Mouse (Mus musculus): ENCODE measurements around the gene Hoxd11. TPM values are rescaled to one million over a fixed set of nuclear protein-coding genes. Genes with fewer than 3 reads are reported as not detected.
A peak's percentile ranks its signal among the peaks of the same experiment; 100 is the strongest.

Gene Hoxd11
- polyA plus RNA-seq, 1 experiment from 2014 or later: 59.6 TPM

- H3K4me3 ChIP-seq (ENCODE audit: low read depth, low read length): peak within 1 kb of the TSS; percentile 74
- peak within 1 kb of the TSS; percentile 86 for H3K4me2 ChIP-seq (ENCODE audit: low read depth, severe bottlenecking)
- H3K36me3 ChIP-seq (ENCODE audit: control insufficient read depth, insufficient read depth, low read length): no peaks in the 10 kb centered on the region
- under 1% methylated on average over 65 of the region's 65 CpGs for WGBS
- peak within 1 kb of the TSS; percentile 91 for H3K9ac ChIP-seq (ENCODE audit: low read length)
- ATAC-seq (ENCODE audit: insufficient number of reproducible peaks, low FRiP score, low TSS enrichment, low read depth): peak; percentile 32
- DNase-seq (ENCODE audit: low spot score): peak; percentile 84
- peaks cover 33% of the 10 kb centered on the region for H3K4me1 ChIP-seq (ENCODE audit: control insufficient read depth, insufficient read depth, low read length)
- peak within 1 kb of the TSS; percentile 88 for H3K27ac ChIP-seq (replicated peaks; ENCODE audit: low read depth, low read length)
- no peaks in the 10 kb centered on the region for H3K27me3 ChIP-seq (ENCODE audit: control insufficient read depth, insufficient read depth, low read length)
- H3K9me3 ChIP-seq (ENCODE audit: control insufficient read depth, low read length): no peaks in the 10 kb centered on the region
These were observed 32.6 kb downstream of the Hoxd11 start, which contains the start of the genes Hoxd3 and Hoxd4 for GRCm38 (mm10) chr2:74711721-74712621. Gene Hoxd3, plus strand, starts transcription at chr2:74711927. Gene Hoxd4, plus strand, starts transcription at chr2:74711929.

- no peak for ATAC-seq (ENCODE audit: insufficient number of reproducible peaks, low FRiP score, low TSS enrichment, low read depth)
- Histone ChIP-seq H3K4me1 (ENCODE audit: control insufficient read depth, insufficient read depth, low read length) (peaks cover 26% of the 10 kb centered on the region), H3K4me3 (ENCODE audit: low read depth, low read length) (peak overlapping the region; percentile 74), H3K9me3 (ENCODE audit: control insufficient read depth, low read length) (no peaks in the 10 kb centered on the region), H3K9ac (ENCODE audit: low read length) (peak overlapping the region; percentile 3; the same call in 1 of the 2 replicates), H3K27me3 (ENCODE audit: control insufficient read depth, insufficient read depth, low read length) (peaks cover 4% of the 10 kb centered on the region; the same call in 1 of the 2 replicates), H3K4me2 (ENCODE audit: low read depth, severe bottlenecking) (peak overlapping the region; percentile 86), H3K27ac (replicated peaks; ENCODE audit: low read depth, low read length) (no peak overlapping the region), H3K36me3 (ENCODE audit: control insufficient read depth, insufficient read depth, low read length) (no peaks in the 10 kb centered on the region)
- DNase-seq (ENCODE audit: low spot score): peak; percentile 52
- WGBS: 3% methylated on average over 19 of the region's 19 CpGs
These were observed 34.1 kb downstream of the Hoxd11 start for GRCm38 (mm10) chr2:74713239-74714150.

- Histone ChIP-seq H3K9me3 (ENCODE audit: control insufficient read depth, low read length) (no peaks in the 10 kb centered on the region), H3K4me2 (ENCODE audit: low read depth, severe bottlenecking) (peak overlapping the region; percentile 86), H3K27ac (replicated peaks; ENCODE audit: low read depth, low read length) (no peak overlapping the region), H3K4me3 (ENCODE audit: low read depth, low read length) (peak overlapping the region; percentile 74), H3K27me3 (ENCODE audit: control insufficient read depth, insufficient read depth, low read length) (peaks cover 4% of the 10 kb centered on the region; the same call in 1 of the 2 replicates), H3K36me3 (ENCODE audit: control insufficient read depth, insufficient read depth, low read length) (no peaks in the 10 kb centered on the region), H3K4me1 (ENCODE audit: control insufficient read depth, insufficient read depth, low read length) (peaks cover 22% of the 10 kb centered on the region), H3K9ac (ENCODE audit: low read length) (peak overlapping the region; percentile 3; the same call in 1 of the 2 replicates)
- ATAC-seq (ENCODE audit: insufficient number of reproducible peaks, low FRiP score, low TSS enrichment, low read depth) (no peak), DNase-seq (ENCODE audit: low spot score) (peak; percentile 76)
- WGBS: 1% methylated on average over 18 of the region's 18 CpGs
These were observed 34.9 kb downstream of the Hoxd11 start for GRCm38 (mm10) chr2:74714156-74714789.

- no peak overlapping the region for H3K9ac ChIP-seq (ENCODE audit: low read length)
- DNase-seq (ENCODE audit: low spot score) (peak; percentile 65), ATAC-seq (ENCODE audit: insufficient number of reproducible peaks, low FRiP score, low TSS enrichment, low read depth) (no peak)
- WGBS: under 1% methylated on average over 14 of the region's 14 CpGs
- no peak overlapping the region for H3K27ac ChIP-seq (replicated peaks; ENCODE audit: low read depth, low read length)
- H3K27me3 ChIP-seq (ENCODE audit: control insufficient read depth, insufficient read depth, low read length): peaks cover 6% of the 10 kb centered on the region; the same call in 1 of the 2 replicates
- no peaks in the 10 kb centered on the region for H3K36me3 ChIP-seq (ENCODE audit: control insufficient read depth, insufficient read depth, low read length)
- H3K9me3 ChIP-seq (ENCODE audit: control insufficient read depth, low read length): no peaks in the 10 kb centered on the region
- H3K4me3 ChIP-seq (ENCODE audit: low read depth, low read length): no peak overlapping the region; the same call in none of the 2 replicates
- peak overlapping the region; percentile 86 for H3K4me2 ChIP-seq (ENCODE audit: low read depth, severe bottlenecking)
- H3K4me1 ChIP-seq (ENCODE audit: control insufficient read depth, insufficient read depth, low read length): peaks cover 27% of the 10 kb centered on the region
These were observed 35.5 kb downstream of the Hoxd11 start for GRCm38 (mm10) chr2:74714881-74715280.

GRCm38 (mm10) chr2:74715504-74716241 is 36.3 kb downstream of the Hoxd11 start:
- DNase-seq (ENCODE audit: low spot score) (peak; percentile 97), ATAC-seq (ENCODE audit: insufficient number of reproducible peaks, low FRiP score, low TSS enrichment, low read depth) (peak; percentile 57; the same call in 1 of the 2 replicates)
- Histone ChIP-seq H3K4me3 (ENCODE audit: low read depth, low read length) (peak overlapping the region; percentile 22), H3K9me3 (ENCODE audit: control insufficient read depth, low read length) (no peaks in the 10 kb centered on the region), H3K9ac (ENCODE audit: low read length) (no peak overlapping the region), H3K4me2 (ENCODE audit: low read depth, severe bottlenecking) (peak overlapping the region; percentile 86), H3K4me1 (ENCODE audit: control insufficient read depth, insufficient read depth, low read length) (peaks cover 28% of the 10 kb centered on the region), H3K36me3 (ENCODE audit: control insufficient read depth, insufficient read depth, low read length) (no peaks in the 10 kb centered on the region), H3K27ac (replicated peaks; ENCODE audit: low read depth, low read length) (no peak overlapping the region), H3K27me3 (ENCODE audit: control insufficient read depth, insufficient read depth, low read length) (peaks cover 6% of the 10 kb centered on the region; the same call in 1 of the 2 replicates)
- WGBS: 2% methylated on average over 26 of the region's 26 CpGs

- peaks cover 51% of the 10 kb centered on the region for H3K4me1 ChIP-seq (ENCODE audit: control insufficient read depth, insufficient read depth, low read length)
- H3K4me2 ChIP-seq (ENCODE audit: low read depth, severe bottlenecking): no peak overlapping the region
- no peaks in the 10 kb centered on the region for H3K9me3 ChIP-seq (ENCODE audit: control insufficient read depth, low read length)
- WGBS: 7% methylated on average over 2 of the region's 2 CpGs
- no peak for ATAC-seq (ENCODE audit: insufficient number of reproducible peaks, low FRiP score, low TSS enrichment, low read depth)
- no peak for DNase-seq (ENCODE audit: low spot score)
- no peak overlapping the region for H3K27ac ChIP-seq (replicated peaks; ENCODE audit: low read depth, low read length)
- H3K9ac ChIP-seq (ENCODE audit: low read length): no peak overlapping the region
- H3K36me3 ChIP-seq (ENCODE audit: control insufficient read depth, insufficient read depth, low read length): no peaks in the 10 kb centered on the region
- no peak overlapping the region for H3K4me3 ChIP-seq (ENCODE audit: low read depth, low read length)
- peaks cover 30% of the 10 kb centered on the region for H3K27me3 ChIP-seq (ENCODE audit: control insufficient read depth, insufficient read depth, low read length)
These were observed 41.0 kb downstream of the Hoxd11 start for GRCm38 (mm10) chr2:74720384-74720783.

GRCm38 (mm10) chr2:74720955-74721491 is 41.7 kb downstream of the Hoxd11 start:
- ATAC-seq (ENCODE audit: insufficient number of reproducible peaks, low FRiP score, low TSS enrichment, low read depth) (no peak), DNase-seq (ENCODE audit: low spot score) (peak; percentile 36)
- Histone ChIP-seq H3K4me3 (ENCODE audit: low read depth, low read length) (no peak overlapping the region), H3K9me3 (ENCODE audit: control insufficient read depth, low read length) (no peaks in the 10 kb centered on the region), H3K4me2 (ENCODE audit: low read depth, severe bottlenecking) (no peak overlapping the region), H3K9ac (ENCODE audit: low read length) (no peak overlapping the region), H3K4me1 (ENCODE audit: control insufficient read depth, insufficient read depth, low read length) (peaks cover 45% of the 10 kb centered on the region), H3K36me3 (ENCODE audit: control insufficient read depth, insufficient read depth, low read length) (no peaks in the 10 kb centered on the region), H3K27ac (replicated peaks; ENCODE audit: low read depth, low read length) (no peak overlapping the region), H3K27me3 (ENCODE audit: control insufficient read depth, insufficient read depth, low read length) (peaks cover 34% of the 10 kb centered on the region)
- 9% methylated on average over 5 of the region's 5 CpGs for WGBS

All from limb, embryonic 11.5 days (tissue).